Mouse (Mus musculus): ENCODE results near the gene Mfap5.

GRCm38 (mm10) chr6:122505545-122505944 is at the start of gene Mfap5:
- TF ChIP-seq MAFK (IDR thresholded peaks at IDR 0.05; ENCODE audit: insufficient read depth, low read depth, low read length) (no peak), HCFC1 (IDR thresholded peaks at IDR 0.05; ENCODE audit: borderline replicate concordance, insufficient read depth, low read length) (no peak), ZNF384 (IDR thresholded peaks at IDR 0.05; ENCODE audit: low read depth, low read length) (no peak), CHD2 (IDR thresholded peaks at IDR 0.05; ENCODE audit: low read depth, low read length) (no peak), ZC3H11A (IDR thresholded peaks at IDR 0.05; ENCODE audit: borderline replicate concordance, low read depth, low read length) (no peak)
